Mouse (Mus musculus) kidney, embryonic 16.5 days (tissue): ENCODE data around the gene Abcc10. TPM values are rescaled to one million over a fixed set of nuclear protein-coding genes. Genes with fewer than 3 reads are reported as not detected.

Experiments
- polyA plus RNA-seq: library from polyadenylated mRNA; unstranded; fragments of >200 nt; fragmentation: Nextera tagmentation; extraction: Ambion mirVana; gene quantifications from 2 replicates; pipeline ENCODE4 v1.2.1, GENCODE M21; 2015

Abcc10 gene
- polyA plus RNA-seq, 1 experiment from 2014 or later: 7.3 TPM

Other genes with a start within 250 kb of the Abcc10 start
- 159 and 162 TPM in 2 replicates for gene Mrps18a, start 217.4 kb downstream of the Abcc10 start, polyA plus RNA-seq
- 15.1 and 16.5 TPM in 2 replicates for gene Rsph9, start 184.1 kb downstream of the Abcc10 start, polyA plus RNA-seq
- 39.9 and 41.2 TPM in 2 replicates for gene Mad2l1bp, start 174.8 kb downstream of the Abcc10 start, polyA plus RNA-seq
- gene Gtpbp2, start 167.3 kb downstream of the Abcc10 start, polyA plus RNA-seq: 44.8 and 51.2 TPM in 2 replicates
- gene Polh, start 125.7 kb downstream of the Abcc10 start, polyA plus RNA-seq: 13.3 and 16.8 TPM in 2 replicates
- 45.5 and 49.5 TPM in 2 replicates for gene Xpo5, start 125.6 kb downstream of the Abcc10 start, polyA plus RNA-seq
- gene Polr1c, start 80.3 kb downstream of the Abcc10 start, polyA plus RNA-seq: 109 TPM in 2 replicates
- 132 and 139 TPM in 2 replicates for gene Yipf3, start 80.3 kb downstream of the Abcc10 start, polyA plus RNA-seq
- 0.64 and 0.67 TPM in 2 replicates for gene Lrrc73, start 74.8 kb downstream of the Abcc10 start, polyA plus RNA-seq
- 45.7 and 49.8 TPM in 2 replicates for gene Tjap1, start 45.3 kb downstream of the Abcc10 start, polyA plus RNA-seq
- gene Dlk2, start 30.9 kb downstream of the Abcc10 start, polyA plus RNA-seq: 0.37 and 0.64 TPM in 2 replicates
- 5.0 and 6.1 TPM in 2 replicates for gene Zfp318, start 55.4 kb upstream of the Abcc10 start, polyA plus RNA-seq
- 0.54 and 0.68 TPM in 2 replicates for gene Crip3, start 100.6 kb upstream of the Abcc10 start, polyA plus RNA-seq
- gene Slc22a7, start 110.1 kb upstream of the Abcc10 start, polyA plus RNA-seq: 0.15 and 0.32 TPM in 2 replicates
- 0.15 and 0.23 TPM in 2 replicates for gene Ttbk1, start 159.3 kb upstream of the Abcc10 start, polyA plus RNA-seq
- gene Dnph1, start 168.4 kb upstream of the Abcc10 start, polyA plus RNA-seq: 56.5 and 60.3 TPM in 2 replicates
- 6.5 TPM in 2 replicates for gene Cul9, start 218.0 kb upstream of the Abcc10 start, polyA plus RNA-seq
- 8.2 and 9.3 TPM in 2 replicates for gene Srf, start 227.8 kb upstream of the Abcc10 start, polyA plus RNA-seq